In genomic region chr1:46902102-46902683, GRCm38 (mm10) we compare ENCODE assay signal across 27 mouse cellular contexts. TPM values are rescaled to one million over a fixed set of nuclear protein-coding genes. Genes with fewer than 3 reads are reported as not detected.
A peak's percentile ranks its signal among the peaks of the same experiment; 100 is the strongest.
DNase-seq lines count a peak whose midpoint lies in the region; ATAC-seq lines count a peak whose summit lies in the region.
"Had no signal": no experiment of that assay in that cellular context is flagged by ENCODE, and none has a peak within 500 bp of the region (broad histone marks: within the 10 kb centered on the region; RNA-seq: fewer than 3 reads in every experiment).

No protein-coding gene starts in this region.

- 33% methylated on average over 2 of the region's 2 CpGs for WGBS in embryonic facial prominence, embryonic 14.5 days
- 32% methylated on average over 2 of the region's 2 CpGs for WGBS in stomach, embryonic 14.5 days
- 82% methylated on average over 2 of the region's 2 CpGs for whole genome bisulfite sequencing in hindbrain, embryonic 10.5 days

- peak; percentile 81 for ATAC-seq in embryonic facial prominence, embryonic 14.5 days (ENCODE audit: low read depth)
- ATAC-seq in stomach, embryonic 14.5 days (ENCODE audit: insufficient number of reproducible peaks, insufficient read depth, low FRiP score, low read depth), result 0 out of 2 replicates have a peak, but pooled peaks have one; percentile 76
- ATAC-seq: activated CD4-positive, CD25-positive, alpha-beta regulatory T cell, adult 4 months; CD4-positive, CD25-positive, alpha-beta regulatory T cell, adult 4 months; forebrain, embryonic 16.5 days; hindbrain, postnatal 0 days; inflammation-experienced regulatory T-cells, adult 6 months; intestine, embryonic 16.5 days had no signal

- H3K27me3 ChIP-seq in embryonic facial prominence, embryonic 14.5 days (replicated peaks; ENCODE audit: control insufficient read depth, insufficient read depth, low read length), result no peaks in the 10 kb centered on the region
- no peaks in the 10 kb centered on the region for H3K27me3 ChIP-seq in stomach, embryonic 14.5 days (ENCODE audit: control insufficient read depth, insufficient read depth, low read length)
- no peaks in the 10 kb centered on the region for H3K27me3 ChIP-seq in hindbrain, embryonic 10.5 days (ENCODE audit: insufficient read depth, poor library complexity, severe bottlenecking)
- H3K27me3 ChIP-seq: embryonic facial prominence, embryonic 15.5 days; forebrain, embryonic 12.5 days; heart, embryonic 12.5 days; heart, embryonic 15.5 days had no signal

- H3K9ac ChIP-seq in embryonic facial prominence, embryonic 14.5 days (ENCODE audit: low read depth, low read length), result no peak overlapping the region
- H3K9ac ChIP-seq in stomach, embryonic 14.5 days (replicated peaks; ENCODE audit: low read depth, low read length), result no peak overlapping the region
- H3K9ac ChIP-seq: embryonic facial prominence, embryonic 15.5 days; forebrain, embryonic 12.5 days; heart, embryonic 12.5 days; heart, embryonic 15.5 days; hindbrain, embryonic 14.5 days had no signal

- H3K4me2 ChIP-seq in embryonic facial prominence, embryonic 14.5 days (ENCODE audit: low read depth, low read length), result no peak overlapping the region
- H3K4me2 ChIP-seq in stomach, embryonic 14.5 days (replicated peaks; ENCODE audit: low read depth, low read length), result no peak overlapping the region
- H3K4me2 ChIP-seq: embryonic facial prominence, embryonic 15.5 days; forebrain, embryonic 12.5 days; heart, embryonic 12.5 days; heart, embryonic 15.5 days; hindbrain, embryonic 14.5 days had no signal

- H3K4me1 ChIP-seq in embryonic facial prominence, embryonic 14.5 days (ENCODE audit: control insufficient read depth, insufficient read depth, low read length), result peaks cover 4% of the 10 kb centered on the region; the same call in 1 of the 2 replicates
- H3K4me1 ChIP-seq in stomach, embryonic 14.5 days (ENCODE audit: control insufficient read depth, insufficient read depth, low read length), result no peaks in the 10 kb centered on the region
- no peaks in the 10 kb centered on the region for H3K4me1 ChIP-seq in hindbrain, embryonic 10.5 days (replicated peaks)
- H3K4me1 ChIP-seq: embryonic facial prominence, embryonic 15.5 days; forebrain, embryonic 12.5 days; heart, embryonic 12.5 days; heart, embryonic 15.5 days had no signal

- H3K9me3 ChIP-seq in embryonic facial prominence, embryonic 14.5 days (ENCODE audit: control insufficient read depth, low read length), result no peaks in the 10 kb centered on the region
- no peaks in the 10 kb centered on the region for H3K9me3 ChIP-seq in stomach, embryonic 14.5 days (ENCODE audit: control insufficient read depth, low read depth, low read length)
- H3K9me3 ChIP-seq in hindbrain, embryonic 10.5 days, result no peaks in the 10 kb centered on the region
- H3K9me3 ChIP-seq: embryonic facial prominence, embryonic 15.5 days; forebrain, embryonic 12.5 days; heart, embryonic 12.5 days; heart, embryonic 15.5 days had no signal

- H3K27ac ChIP-seq in embryonic facial prominence, embryonic 14.5 days (replicated peaks; ENCODE audit: low read depth, low read length), result peak overlapping the region; percentile 48; the same call in 1 of the 2 replicates
- H3K27ac ChIP-seq in stomach, embryonic 14.5 days (ENCODE audit: low read length), result no peak overlapping the region
- H3K27ac ChIP-seq in hindbrain, embryonic 10.5 days, result no peak overlapping the region
- H3K27ac ChIP-seq: forebrain, embryonic 12.5 days; heart, embryonic 15.5 days; hindbrain, embryonic 14.5 days; hindbrain, postnatal 0 days had no signal

- H3K36me3 ChIP-seq in embryonic facial prominence, embryonic 14.5 days (ENCODE audit: control insufficient read depth, insufficient read depth, low read length), result no peaks in the 10 kb centered on the region
- H3K36me3 ChIP-seq in stomach, embryonic 14.5 days (ENCODE audit: control insufficient read depth, insufficient read depth, low read length), result no peaks in the 10 kb centered on the region
- no peaks in the 10 kb centered on the region for H3K36me3 ChIP-seq in hindbrain, embryonic 10.5 days
- H3K36me3 ChIP-seq: embryonic facial prominence, embryonic 15.5 days; forebrain, embryonic 12.5 days; heart, embryonic 12.5 days; heart, embryonic 15.5 days had no signal

- H3K4me3 ChIP-seq in embryonic facial prominence, embryonic 14.5 days (ENCODE audit: low read depth, low read length), result no peak overlapping the region
- no peak overlapping the region for H3K4me3 ChIP-seq in stomach, embryonic 14.5 days (ENCODE audit: low read depth, low read length)
- no peak overlapping the region for H3K4me3 ChIP-seq in hindbrain, embryonic 10.5 days
- H3K4me3 ChIP-seq: embryonic facial prominence, embryonic 15.5 days; forebrain, embryonic 12.5 days; heart, embryonic 12.5 days; heart, embryonic 15.5 days had no signal

- peak; percentile 48 for DNase-seq in urinary bladder, postnatal 14 days (ENCODE audit: low spot score)
- no peak for DNase-seq in urinary bladder, adult 18-20 months (ENCODE audit: low spot score in 2 of 2)
- DNase-seq in embryonic facial prominence, embryonic 14.5 days (ENCODE audit: low spot score), result peak; percentile 86
- no peak for DNase-seq in ovary, postnatal 36 days (ENCODE audit: low spot score)
- no peak for DNase-seq in spleen, postnatal 14 days (ENCODE audit: low spot score in 2 of 2)
- no peak for DNase-seq in hindbrain, embryonic 10.5 days (ENCODE audit: low spot score)
- DNase-seq: adrenal gland, adult 8-10 months; adrenal gland, postnatal 25 days; cerebellum, adult 11-12 months; cerebellum, adult 8-10 months; cerebellum, postnatal 10 days; gastrocnemius, postnatal 10 days; gastrocnemius, postnatal 36 days; heart, postnatal 10 days; heart, postnatal 36 days had no signal

RNA-seq across cellular contexts. Expression of gene Slc39a10, which starts 9.5 kb away (rescaled TPM):
- polyA plus RNA-seq in embryonic facial prominence, embryonic 14.5 days (2014; fragmentation: Nextera tagmentation; extraction: Ambion mirVana), result 49.9 and 54.6 TPM in 2 replicates
- polyA plus RNA-seq in stomach, embryonic 14.5 days (2014; fragmentation: Nextera tagmentation; extraction: Ambion mirVana), result 73.1 and 80.5 TPM in 2 replicates
- polyA plus RNA-seq in hindbrain, embryonic 10.5 days (2016; fragmentation: Nextera tagmentation; extraction: Ambion mirVana), result 44.6 and 63.8 TPM in 2 replicates

Comparison
In these comparisons a context has a peak if more than half of its experiments do, and no peak if none do; other contexts are left out.
1. DNase-seq: peak in urinary bladder, postnatal 14 days (single experiment) and embryonic facial prominence, embryonic 14.5 days (single experiment); none in urinary bladder, adult 18-20 months (0 of 2), ovary, postnatal 36 days (single experiment), spleen, postnatal 14 days (0 of 2) and hindbrain, embryonic 10.5 days (single experiment).